Mouse (Mus musculus): ENCODE data around the gene Cog7. TPM values are rescaled to one million over a fixed set of nuclear protein-coding genes. Genes with fewer than 3 reads are reported as not detected.

The Cog7 gene
- polyA plus RNA-seq, 1 experiment from 2014 or later, result 11.1 TPM

- Histone ChIP-seq H3K4me3 (replicated peaks) (no peak overlapping the region), H3K36me3 (peaks cover 93% of the 10 kb centered on the region), H3K9me3 (replicated peaks) (no peaks in the 10 kb centered on the region), H3K27me3 (no peaks in the 10 kb centered on the region), H3K4me1 (replicated peaks) (no peaks in the 10 kb centered on the region), H3K9ac (no peak overlapping the region), H3K4me2 (no peak overlapping the region), H3K27ac (no peak overlapping the region)
- 82% methylated on average over 5 of the region's 5 CpGs for WGBS (ENCODE audit: insufficient replicate concordance)
- ATAC-seq (ENCODE audit: low read depth), result no peak
- DNase-seq, result no peak
Observed at GRCm38 (mm10) chr7:121995961-121996360, 14.4 kb upstream of the Cog7 start.

- no peak overlapping the region for H3K27ac ChIP-seq
- WGBS (ENCODE audit: insufficient replicate concordance), result 51% methylated on average over 4 of the region's 4 CpGs
- no peaks in the 10 kb centered on the region for H3K9me3 ChIP-seq (replicated peaks)
- H3K27me3 ChIP-seq, result no peaks in the 10 kb centered on the region
- DNase-seq (peak; percentile 38), ATAC-seq (ENCODE audit: low read depth) (no peak)
- no peak overlapping the region for H3K4me3 ChIP-seq (replicated peaks)
- peaks cover 12% of the 10 kb centered on the region for H3K4me1 ChIP-seq (replicated peaks)
- no peak overlapping the region for H3K4me2 ChIP-seq
- no peak overlapping the region for H3K9ac ChIP-seq
- H3K36me3 ChIP-seq, result peaks cover 37% of the 10 kb centered on the region
Observed at GRCm38 (mm10) chr7:121975031-121975430, 6.5 kb downstream of the Cog7 start.

DNA sequence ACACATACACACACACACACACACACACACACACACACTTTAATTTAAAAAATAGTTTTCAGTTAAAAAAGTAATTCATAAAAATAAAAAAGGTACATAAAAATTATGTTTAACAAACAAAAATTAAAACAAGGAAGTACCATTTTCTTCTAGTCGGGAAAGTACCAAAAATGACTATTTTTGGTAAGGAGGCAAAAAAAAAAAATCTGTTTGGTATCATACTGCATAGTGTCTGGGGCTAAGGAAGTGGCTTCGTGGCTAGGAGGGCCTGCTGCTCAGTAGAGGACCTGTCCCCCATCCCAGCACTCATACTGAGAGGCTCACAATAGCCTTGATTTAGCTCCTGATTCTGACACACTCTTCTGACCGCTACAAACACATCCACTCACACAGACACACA is 9.8 kb downstream of the Cog7 start:
- DNase-seq (no peak), ATAC-seq (ENCODE audit: low read depth) (no peak)
- Histone ChIP-seq H3K9me3 (replicated peaks) (no peaks in the 10 kb centered on the region), H3K36me3 (peaks cover 35% of the 10 kb centered on the region), H3K4me1 (replicated peaks) (peaks cover 27% of the 10 kb centered on the region), H3K4me2 (no peak overlapping the region), H3K27me3 (no peaks in the 10 kb centered on the region), H3K4me3 (replicated peaks) (no peak overlapping the region), H3K27ac (no peak overlapping the region), H3K9ac (no peak overlapping the region)
- 50% methylated on average over 3 of the region's 3 CpGs for WGBS (ENCODE audit: insufficient replicate concordance)

DNA sequence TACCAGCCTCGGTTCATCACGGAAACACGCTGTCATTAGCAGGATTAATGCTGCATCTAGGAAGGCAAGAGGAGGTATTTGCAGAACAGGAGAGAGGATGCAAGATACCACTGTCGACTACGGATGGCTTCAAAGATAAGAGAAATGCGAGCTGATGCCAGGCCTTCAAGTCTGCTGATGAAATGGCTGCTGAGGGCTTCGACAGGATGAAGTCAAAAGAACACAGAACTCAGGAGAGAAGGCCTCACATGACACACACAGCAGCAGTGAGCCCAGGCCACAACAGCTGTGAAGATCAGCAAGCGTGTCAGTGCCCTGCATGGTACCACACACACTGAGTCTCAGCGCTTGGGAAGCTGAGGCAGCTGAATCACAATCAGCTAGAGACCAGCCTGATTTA is 11.3 kb downstream of the Cog7 start:
- no peak overlapping the region; the same call in 1 of the 2 replicates for H3K27ac ChIP-seq
- no peak overlapping the region for H3K9ac ChIP-seq
- H3K4me1 ChIP-seq (replicated peaks), result peaks cover 34% of the 10 kb centered on the region
- DNase-seq, result peak; percentile 9
- H3K9me3 ChIP-seq (replicated peaks), result no peaks in the 10 kb centered on the region
- WGBS (ENCODE audit: insufficient replicate concordance), result 46% methylated on average over 9 of the region's 9 CpGs
- ATAC-seq (ENCODE audit: low read depth), result peak; percentile 64
- no peak overlapping the region for H3K4me3 ChIP-seq (replicated peaks)
- no peaks in the 10 kb centered on the region for H3K27me3 ChIP-seq
- no peak overlapping the region for H3K4me2 ChIP-seq
- peaks cover 33% of the 10 kb centered on the region for H3K36me3 ChIP-seq

DNA sequence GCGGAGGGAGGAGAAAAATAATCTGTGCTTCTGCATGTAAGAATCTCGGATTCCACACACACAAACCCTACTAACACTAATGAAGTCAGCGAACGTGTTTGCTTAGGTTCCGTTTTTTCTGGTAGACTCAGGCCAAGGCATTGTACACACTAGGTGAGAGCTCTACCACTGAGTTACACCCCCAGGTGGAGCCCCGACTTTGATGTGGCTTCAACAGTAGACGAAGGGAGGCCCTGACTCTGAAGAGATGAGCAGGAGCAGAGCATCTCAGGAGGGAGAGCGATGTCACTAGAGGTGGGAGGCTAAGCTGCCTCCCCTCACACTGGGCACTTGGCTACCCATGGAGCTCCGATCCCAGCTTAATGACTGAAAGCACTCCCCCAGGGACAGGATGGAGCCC is 12.7 kb downstream of the Cog7 start:
- DNase-seq (no peak), ATAC-seq (ENCODE audit: low read depth) (no peak)
- peaks cover 40% of the 10 kb centered on the region for H3K36me3 ChIP-seq
- H3K4me3 ChIP-seq (replicated peaks), result no peak overlapping the region
- H3K9ac ChIP-seq, result no peak overlapping the region
- no peak overlapping the region for H3K4me2 ChIP-seq
- H3K27ac ChIP-seq, result no peak overlapping the region
- 81% methylated on average over 9 of the region's 9 CpGs for WGBS (ENCODE audit: insufficient replicate concordance)
- no peaks in the 10 kb centered on the region for H3K9me3 ChIP-seq (replicated peaks)
- H3K27me3 ChIP-seq, result no peaks in the 10 kb centered on the region
- peaks cover 34% of the 10 kb centered on the region for H3K4me1 ChIP-seq (replicated peaks)

GRCm38 (mm10) chr7:121968242-121968641 is 13.3 kb downstream of the Cog7 start:
- WGBS (ENCODE audit: insufficient replicate concordance), result 13% methylated on average over 8 of the region's 8 CpGs
- peaks cover 37% of the 10 kb centered on the region for H3K36me3 ChIP-seq
- peak; percentile 81 for ATAC-seq (ENCODE audit: low read depth)

GRCm38 (mm10) chr7:121966169-121966568 is 15.3 kb downstream of the Cog7 start:
- H3K27ac ChIP-seq, result no peak overlapping the region
- H3K36me3 ChIP-seq, result peaks cover 49% of the 10 kb centered on the region
- H3K27me3 ChIP-seq, result no peaks in the 10 kb centered on the region
- 56% methylated on average over 7 of the region's 7 CpGs for WGBS (ENCODE audit: insufficient replicate concordance)
- no peak overlapping the region for H3K4me3 ChIP-seq (replicated peaks)
- DNase-seq, result no peak
- H3K4me2 ChIP-seq, result no peak overlapping the region
- H3K9me3 ChIP-seq (replicated peaks), result no peaks in the 10 kb centered on the region
- H3K4me1 ChIP-seq (replicated peaks), result peaks cover 34% of the 10 kb centered on the region
- ATAC-seq (ENCODE audit: low read depth), result no peak
- H3K9ac ChIP-seq, result no peak overlapping the region

More at GRCm38 (mm10) chr7:121968242-121968641, 13.3 kb downstream of the Cog7 start:
- H3K4me2 ChIP-seq, result no peak overlapping the region
- no peak overlapping the region for H3K4me3 ChIP-seq (replicated peaks)
- peak overlapping the region; percentile 43; the same call in 1 of the 2 replicates for H3K27ac ChIP-seq
- no peaks in the 10 kb centered on the region for H3K9me3 ChIP-seq (replicated peaks)
- DNase-seq, result peak; percentile 25
- no peak overlapping the region for H3K9ac ChIP-seq
- H3K4me1 ChIP-seq (replicated peaks), result peaks cover 34% of the 10 kb centered on the region
- no peaks in the 10 kb centered on the region for H3K27me3 ChIP-seq

GRCm38 (mm10) chr7:121963883-121964398 is 17.6 kb downstream of the Cog7 start:
- H3K36me3 ChIP-seq, result peaks cover 46% of the 10 kb centered on the region
- no peak for ATAC-seq (ENCODE audit: low read depth)
- H3K4me3 ChIP-seq (replicated peaks), result no peak overlapping the region
- H3K4me1 ChIP-seq (replicated peaks), result peaks cover 20% of the 10 kb centered on the region
- H3K9ac ChIP-seq, result no peak overlapping the region
- no peaks in the 10 kb centered on the region for H3K27me3 ChIP-seq
- WGBS (ENCODE audit: insufficient replicate concordance), result 68% methylated on average over 6 of the region's 6 CpGs
- DNase-seq, result no peak
- H3K9me3 ChIP-seq (replicated peaks), result no peaks in the 10 kb centered on the region
- H3K27ac ChIP-seq, result no peak overlapping the region
- H3K4me2 ChIP-seq, result no peak overlapping the region

GRCm38 (mm10) chr7:121962571-121962959 is 18.9 kb downstream of the Cog7 start:
- ATAC-seq (ENCODE audit: low read depth), result no peak

GRCm38 (mm10) chr7:121961913-121962570 is 19.5 kb downstream of the Cog7 start:
- 65% methylated on average over 7 of the region's 7 CpGs for WGBS (ENCODE audit: insufficient replicate concordance)
- Histone ChIP-seq H3K9me3 (replicated peaks) (no peaks in the 10 kb centered on the region), H3K4me3 (replicated peaks) (no peak overlapping the region), H3K4me1 (replicated peaks) (peaks cover 7% of the 10 kb centered on the region; the same call in 1 of the 2 replicates), H3K27ac (no peak overlapping the region), H3K27me3 (no peaks in the 10 kb centered on the region), H3K36me3 (peaks cover 42% of the 10 kb centered on the region), H3K9ac (no peak overlapping the region), H3K4me2 (no peak overlapping the region)
- DNase-seq (no peak), ATAC-seq (ENCODE audit: low read depth) (no peak)

More at GRCm38 (mm10) chr7:121962571-121962959, 18.9 kb downstream of the Cog7 start:
- H3K9me3 ChIP-seq (replicated peaks), result no peaks in the 10 kb centered on the region
- WGBS (ENCODE audit: insufficient replicate concordance), result 73% methylated on average over 3 of the region's 3 CpGs
- no peak overlapping the region for H3K27ac ChIP-seq
- H3K4me1 ChIP-seq (replicated peaks), result peaks cover 8% of the 10 kb centered on the region
- H3K4me3 ChIP-seq (replicated peaks), result no peak overlapping the region
- no peaks in the 10 kb centered on the region for H3K27me3 ChIP-seq
- no peak overlapping the region for H3K9ac ChIP-seq
- no peak for DNase-seq
- no peak overlapping the region for H3K4me2 ChIP-seq
- H3K36me3 ChIP-seq, result peaks cover 42% of the 10 kb centered on the region

DNA sequence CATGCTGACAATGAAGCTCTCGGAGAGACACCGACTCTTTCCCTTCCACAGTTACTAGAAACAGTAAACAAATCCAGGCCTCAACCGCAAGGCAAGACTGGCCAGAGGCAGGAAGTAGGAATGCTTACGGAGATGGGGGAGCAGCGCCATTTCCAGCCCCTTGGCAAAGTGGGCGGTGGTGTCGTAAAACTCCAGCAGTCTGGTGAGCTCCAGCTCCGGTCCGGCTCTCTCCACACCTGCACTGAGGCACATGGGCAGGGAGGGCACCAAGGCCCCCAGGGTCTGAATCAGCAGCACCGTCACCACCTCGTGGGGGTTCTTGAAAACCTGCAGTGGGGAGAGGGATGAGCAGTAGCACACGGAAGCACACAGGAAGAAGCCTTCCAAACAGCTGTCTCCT is 25.7 kb downstream of the Cog7 start:
- H3K9ac ChIP-seq, result no peak overlapping the region
- H3K27ac ChIP-seq, result no peak overlapping the region
- no peak overlapping the region for H3K4me2 ChIP-seq
- ATAC-seq (ENCODE audit: low read depth) (no peak), DNase-seq (no peak)
- 84% methylated on average over 12 of the region's 12 CpGs for WGBS (ENCODE audit: insufficient replicate concordance)
- peaks cover 38% of the 10 kb centered on the region for H3K36me3 ChIP-seq
- H3K4me1 ChIP-seq (replicated peaks), result no peaks in the 10 kb centered on the region
- H3K4me3 ChIP-seq (replicated peaks), result no peak overlapping the region
- H3K9me3 ChIP-seq (replicated peaks), result no peaks in the 10 kb centered on the region
- no peaks in the 10 kb centered on the region for H3K27me3 ChIP-seq
